Mouse (Mus musculus): ENCODE measurements at regions not wholly inside any gene's neighbourhood (a gene's known extent, or its start where the extent isn't known, plus 50 kb on each side); places are given as distances from the start of the nearest gene placed in this dataset.
A peak's percentile ranks its signal among the peaks of the same experiment; 100 is the strongest.

- 69% methylated on average over 13 of the region's 13 CpGs for WGBS
- H3K36me3 ChIP-seq = no peaks in the 10 kb centered on the region
- H3K4me3 ChIP-seq = peak overlapping the region; percentile 44; the same call in 1 of the 2 replicates
- H3K27ac ChIP-seq = no peak overlapping the region
- H3K27me3 ChIP-seq (ENCODE audit: insufficient read depth, poor library complexity, severe bottlenecking) = peaks cover 23% of the 10 kb centered on the region
- H3K4me1 ChIP-seq (replicated peaks) = peaks cover 13% of the 10 kb centered on the region
- no peaks in the 10 kb centered on the region for H3K9me3 ChIP-seq
- DNase-seq (ENCODE audit: low spot score) = no peak
These were observed 87.1 kb downstream of the Ankrd50 start for GRCm38 (mm10) chr3:38397615-38397956.

- Histone ChIP-seq H3K27me3 (ENCODE audit: insufficient read depth, poor library complexity, severe bottlenecking) (peaks cover 23% of the 10 kb centered on the region), H3K36me3 (no peaks in the 10 kb centered on the region), H3K9me3 (no peaks in the 10 kb centered on the region), H3K4me3 (peak overlapping the region; percentile 44), H3K4me1 (replicated peaks) (peaks cover 13% of the 10 kb centered on the region), H3K27ac (no peak overlapping the region)
- DNase-seq (ENCODE audit: low spot score) = peak; percentile 45
- WGBS = 3% methylated on average over 20 of the region's 20 CpGs
These were observed 87.7 kb downstream of the Ankrd50 start for GRCm38 (mm10) chr3:38396760-38397614.

- WGBS = 84% methylated on average over 4 of the region's 4 CpGs
- Histone ChIP-seq H3K9me3 (no peaks in the 10 kb centered on the region), H3K4me1 (replicated peaks) (peaks cover 14% of the 10 kb centered on the region), H3K36me3 (no peaks in the 10 kb centered on the region), H3K4me3 (no peak overlapping the region), H3K27ac (no peak overlapping the region), H3K27me3 (ENCODE audit: insufficient read depth, poor library complexity, severe bottlenecking) (peaks cover 23% of the 10 kb centered on the region)
- no peak for DNase-seq (ENCODE audit: low spot score)
These were observed 90.3 kb downstream of the Ankrd50 start for GRCm38 (mm10) chr3:38394308-38394707.

- DNase-seq (ENCODE audit: low spot score) = no peak
- WGBS = 63% methylated on average over 2 of the region's 2 CpGs
These were observed 95.0 kb downstream of the Ankrd50 start for GRCm38 (mm10) chr3:38389647-38390046.

GRCm38 (mm10) chr3:38388961-38389360 lies 95.7 kb downstream of the Ankrd50 start:
- Histone ChIP-seq H3K36me3 (no peaks in the 10 kb centered on the region), H3K27ac (no peak overlapping the region), H3K4me1 (replicated peaks) (peaks cover 8% of the 10 kb centered on the region), H3K27me3 (ENCODE audit: insufficient read depth, poor library complexity, severe bottlenecking) (no peaks in the 10 kb centered on the region), H3K4me3 (no peak overlapping the region), H3K9me3 (no peaks in the 10 kb centered on the region)
- WGBS = 15% methylated on average over 3 of the region's 3 CpGs
- DNase-seq (ENCODE audit: low spot score) = no peak

More at GRCm38 (mm10) chr3:38389647-38390046, 95.0 kb downstream of the Ankrd50 start:
- peaks cover 8% of the 10 kb centered on the region for H3K4me1 ChIP-seq (replicated peaks)
- no peak overlapping the region for H3K4me3 ChIP-seq
- H3K9me3 ChIP-seq = no peaks in the 10 kb centered on the region
- H3K27ac ChIP-seq = no peak overlapping the region
- H3K36me3 ChIP-seq = no peaks in the 10 kb centered on the region
- H3K27me3 ChIP-seq (ENCODE audit: insufficient read depth, poor library complexity, severe bottlenecking) = no peaks in the 10 kb centered on the region

- WGBS = 85% methylated on average over 3 of the region's 3 CpGs
These were observed 101.9 kb downstream of the Ankrd50 start for GRCm38 (mm10) chr3:38382743-38383142.

GRCm38 (mm10) chr3:38381623-38382022 lies 103.0 kb downstream of the Ankrd50 start:
- Histone ChIP-seq H3K4me3 (no peak overlapping the region), H3K27me3 (ENCODE audit: insufficient read depth, poor library complexity, severe bottlenecking) (no peaks in the 10 kb centered on the region), H3K36me3 (no peaks in the 10 kb centered on the region), H3K4me1 (replicated peaks) (no peaks in the 10 kb centered on the region), H3K9me3 (no peaks in the 10 kb centered on the region), H3K27ac (no peak overlapping the region)
- 90% methylated on average over 5 of the region's 5 CpGs for WGBS
- no peak for DNase-seq (ENCODE audit: low spot score)

More at GRCm38 (mm10) chr3:38382743-38383142, 101.9 kb downstream of the Ankrd50 start:
- no peaks in the 10 kb centered on the region for H3K27me3 ChIP-seq (ENCODE audit: insufficient read depth, poor library complexity, severe bottlenecking)
- no peaks in the 10 kb centered on the region for H3K9me3 ChIP-seq
- DNase-seq (ENCODE audit: low spot score) = no peak
- no peaks in the 10 kb centered on the region for H3K4me1 ChIP-seq (replicated peaks)
- H3K4me3 ChIP-seq = no peak overlapping the region
- H3K36me3 ChIP-seq = no peaks in the 10 kb centered on the region
- no peak overlapping the region for H3K27ac ChIP-seq

- no peak for DNase-seq (ENCODE audit: low spot score)
- no peak overlapping the region for H3K27ac ChIP-seq
- H3K4me1 ChIP-seq (replicated peaks) = no peaks in the 10 kb centered on the region
- no peaks in the 10 kb centered on the region for H3K36me3 ChIP-seq
- no peak overlapping the region for H3K4me3 ChIP-seq
- 81% methylated on average over 4 of the region's 4 CpGs for WGBS
- no peaks in the 10 kb centered on the region for H3K27me3 ChIP-seq (ENCODE audit: insufficient read depth, poor library complexity, severe bottlenecking)
- H3K9me3 ChIP-seq = no peaks in the 10 kb centered on the region
These were observed 111.0 kb downstream of the Ankrd50 start for GRCm38 (mm10) chr3:38373690-38374089.

- no peak for DNase-seq (ENCODE audit: low spot score)
- H3K4me3 ChIP-seq = no peak overlapping the region
- H3K9me3 ChIP-seq = no peaks in the 10 kb centered on the region
- no peaks in the 10 kb centered on the region for H3K36me3 ChIP-seq
- H3K4me1 ChIP-seq (replicated peaks) = no peaks in the 10 kb centered on the region
- no peak overlapping the region for H3K27ac ChIP-seq
- H3K27me3 ChIP-seq (ENCODE audit: insufficient read depth, poor library complexity, severe bottlenecking) = no peaks in the 10 kb centered on the region
- WGBS = 39% methylated on average over 2 of the region's 2 CpGs
These were observed 112.9 kb downstream of the Ankrd50 start for GRCm38 (mm10) chr3:38371702-38372101.

GRCm38 (mm10) chr3:38363888-38364287 lies 120.8 kb downstream of the Ankrd50 start:
- no peak overlapping the region for H3K4me3 ChIP-seq
- H3K27me3 ChIP-seq (ENCODE audit: insufficient read depth, poor library complexity, severe bottlenecking) = no peaks in the 10 kb centered on the region
- DNase-seq (ENCODE audit: low spot score) = no peak
- peaks cover 20% of the 10 kb centered on the region for H3K4me1 ChIP-seq (replicated peaks)
- WGBS = 97% methylated on average over 4 of the region's 4 CpGs
- H3K9me3 ChIP-seq = no peaks in the 10 kb centered on the region
- no peaks in the 10 kb centered on the region for H3K36me3 ChIP-seq
- no peak overlapping the region for H3K27ac ChIP-seq

GRCm38 (mm10) chr3:38361411-38361810 lies 123.2 kb downstream of the Ankrd50 start:
- H3K27me3 ChIP-seq (ENCODE audit: insufficient read depth, poor library complexity, severe bottlenecking) = no peaks in the 10 kb centered on the region
- DNase-seq (ENCODE audit: low spot score) = no peak
- peaks cover 28% of the 10 kb centered on the region for H3K4me1 ChIP-seq (replicated peaks)
- no peak overlapping the region for H3K27ac ChIP-seq
- no peak overlapping the region for H3K4me3 ChIP-seq
- H3K9me3 ChIP-seq = no peaks in the 10 kb centered on the region
- no peaks in the 10 kb centered on the region for H3K36me3 ChIP-seq
- WGBS = 83% methylated on average over 4 of the region's 4 CpGs

GRCm38 (mm10) chr3:38360974-38361373 lies 123.7 kb downstream of the Ankrd50 start:
- WGBS = 53% methylated on average over 5 of the region's 5 CpGs
- peak; percentile 19 for DNase-seq (ENCODE audit: low spot score)

GRCm38 (mm10) chr3:38360421-38360921 lies 124.2 kb downstream of the Ankrd50 start:
- WGBS = 13% methylated on average over 3 of the region's 3 CpGs
- Histone ChIP-seq H3K36me3 (no peaks in the 10 kb centered on the region), H3K27me3 (ENCODE audit: insufficient read depth, poor library complexity, severe bottlenecking) (no peaks in the 10 kb centered on the region), H3K9me3 (no peaks in the 10 kb centered on the region), H3K27ac (peak overlapping the region; percentile 60), H3K4me1 (replicated peaks) (peaks cover 31% of the 10 kb centered on the region), H3K4me3 (no peak overlapping the region)
- peak; percentile 25 for DNase-seq (ENCODE audit: low spot score)

More at GRCm38 (mm10) chr3:38360974-38361373, 123.7 kb downstream of the Ankrd50 start:
- H3K4me1 ChIP-seq (replicated peaks) = peaks cover 30% of the 10 kb centered on the region
- no peaks in the 10 kb centered on the region for H3K27me3 ChIP-seq (ENCODE audit: insufficient read depth, poor library complexity, severe bottlenecking)
- no peaks in the 10 kb centered on the region for H3K36me3 ChIP-seq
- H3K27ac ChIP-seq = peak overlapping the region; percentile 60
- H3K4me3 ChIP-seq = no peak overlapping the region
- H3K9me3 ChIP-seq = no peaks in the 10 kb centered on the region
